In the genomic region with DNA sequence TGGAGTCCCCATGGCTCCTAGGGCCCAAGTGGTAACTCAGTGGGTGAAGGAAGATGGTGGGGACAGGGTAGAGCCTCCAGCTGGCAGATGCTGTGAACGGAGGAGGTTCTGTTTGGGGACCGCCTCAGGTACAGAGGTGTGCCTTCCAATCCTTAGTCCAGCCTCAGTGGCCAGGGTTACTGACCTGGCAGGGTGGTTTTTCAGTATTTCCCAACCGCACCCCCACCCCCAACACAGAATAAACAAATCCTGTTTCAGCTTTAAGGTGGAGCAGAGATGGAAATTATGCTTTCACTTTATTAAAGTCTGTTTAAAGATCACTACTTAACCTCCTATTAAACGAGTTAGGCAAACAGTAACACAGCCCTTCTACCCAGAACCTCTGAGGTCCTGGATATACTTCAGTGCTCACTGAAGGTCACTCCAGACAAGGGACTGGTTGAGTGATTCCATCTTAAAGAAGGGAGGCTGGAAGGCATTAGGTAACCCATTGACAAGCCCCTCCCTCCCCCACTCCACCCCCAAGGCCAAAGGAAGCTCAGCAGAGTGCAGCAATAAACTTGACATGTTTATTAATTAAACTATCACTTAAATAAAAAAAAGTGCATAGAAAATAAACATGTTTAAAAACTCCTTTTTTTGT, we compare ENCODE assay signal across 17 mouse cellular contexts. TPM values are rescaled to one million over a fixed set of nuclear protein-coding genes. Genes with fewer than 3 reads are reported as not detected.
DNase-seq lines count a peak whose midpoint lies in the region; ATAC-seq and TF ChIP-seq lines count a peak whose summit lies in the region.
"Had no signal": no experiment of that assay in that cellular context is flagged by ENCODE, and none has a peak within 500 bp of the region (broad histone marks: within the 10 kb centered on the region; RNA-seq: fewer than 3 reads in every experiment).

A gene (minus strand): TSS at position 265 of the 643 bp plus-strand sequence.

- H3K9me3 ChIP-seq in kidney, embryonic 14.5 days (ENCODE audit: control insufficient read depth, low read length), result no peaks in the 10 kb centered on the region
- H3K9me3 ChIP-seq in liver, embryonic 11.5 days (ENCODE audit: control insufficient read depth, low read length), result no peaks in the 10 kb centered on the region
- H3K9me3 ChIP-seq in intestine, postnatal 0 days (ENCODE audit: control insufficient read depth), result no peaks in the 10 kb centered on the region
- no peaks in the 10 kb centered on the region for H3K9me3 ChIP-seq in midbrain, embryonic 15.5 days
- H3K9me3 ChIP-seq: limb, embryonic 13.5 days; midbrain, embryonic 12.5 days had no signal

- 34% methylated on average over 4 of the region's 4 CpGs for WGBS in kidney, embryonic 14.5 days
- WGBS in liver, embryonic 11.5 days, result 64% methylated on average over 4 of the region's 4 CpGs
- 80% methylated on average over 4 of the region's 4 CpGs for WGBS in heart, adult 2 months
- WGBS in intestine, postnatal 0 days, result 44% methylated on average over 4 of the region's 4 CpGs
- 75% methylated on average over 4 of the region's 4 CpGs for WGBS in midbrain, embryonic 15.5 days

- H3K4me1 ChIP-seq in kidney, embryonic 14.5 days (ENCODE audit: control insufficient read depth, insufficient read depth, low read length), result peaks cover 27% of the 10 kb centered on the region; the same call in 1 of the 2 replicates
- peaks cover 14% of the 10 kb centered on the region for H3K4me1 ChIP-seq in liver, embryonic 11.5 days (replicated peaks; ENCODE audit: control insufficient read depth, insufficient read depth, low read length)
- H3K4me1 ChIP-seq in heart, adult 2 months (ENCODE audit: control insufficient read depth, insufficient read depth, low read length), result no peaks in the 10 kb centered on the region
- H3K4me1 ChIP-seq in intestine, postnatal 0 days (replicated peaks; ENCODE audit: control insufficient read depth, insufficient read depth, low read length), result 0 out of 2 replicates have a peak, but pooled peaks cover 6% of the 10 kb centered on the region
- H3K4me1 ChIP-seq in midbrain, embryonic 15.5 days, result peaks cover 20% of the 10 kb centered on the region

- no peak for TF ChIP-seq EP300 in heart, adult 2 months (IDR thresholded peaks at IDR 0.05; ENCODE audit: insufficient read depth, low read depth, low read length)

- DNase-seq in adipocyte (ENCODE audit: low spot score), result peak; percentile 16
- DNase-seq in liver, embryonic 11.5 days (ENCODE audit: low spot score), result no peak
- peak; percentile 45 for DNase-seq in lung, postnatal 14 days
- no peak for DNase-seq in left cerebral cortex, postnatal 14 days (ENCODE audit: low spot score in 2 of 2)
- no peak for DNase-seq in heart, adult 2 months
- DNase-seq: cerebellum, adult 9-10 months; gastrocnemius, postnatal 25 days; thymus, postnatal 4 days had no signal

- peaks cover 25% of the 10 kb centered on the region for H3K36me3 ChIP-seq in kidney, embryonic 14.5 days (ENCODE audit: control insufficient read depth, insufficient read depth, low read length)
- peaks cover 14% of the 10 kb centered on the region for H3K36me3 ChIP-seq in liver, embryonic 11.5 days (ENCODE audit: control insufficient read depth, insufficient read depth, low read length)
- no peaks in the 10 kb centered on the region for H3K36me3 ChIP-seq in heart, adult 2 months (ENCODE audit: control insufficient read depth, insufficient read depth, low read length)
- H3K36me3 ChIP-seq in intestine, postnatal 0 days (ENCODE audit: control insufficient read depth, insufficient read depth), result peaks cover 28% of the 10 kb centered on the region
- peaks cover 21% of the 10 kb centered on the region for H3K36me3 ChIP-seq in midbrain, embryonic 15.5 days (replicated peaks)

- H3K27ac ChIP-seq in kidney, embryonic 14.5 days (ENCODE audit: low read depth, low read length), result peak within 1 kb of the TSS; percentile 65; the same call in 1 of the 2 replicates
- no peak within 1 kb of the TSS for H3K27ac ChIP-seq in liver, embryonic 11.5 days (ENCODE audit: low read depth, low read length)
- no peak within 1 kb of the TSS for H3K27ac ChIP-seq in heart, adult 2 months
- H3K27ac ChIP-seq in intestine, postnatal 0 days (ENCODE audit: low read depth, low read length), result no peak within 1 kb of the TSS
- no peak within 1 kb of the TSS for H3K27ac ChIP-seq in midbrain, embryonic 15.5 days
- H3K27ac ChIP-seq: hindbrain, postnatal 0 days; limb, embryonic 13.5 days; midbrain, embryonic 12.5 days had no signal

- TF ChIP-seq POLR2A in heart, adult 2 months (IDR thresholded peaks at IDR 0.05; ENCODE audit: insufficient read depth, low read depth, low read length), result no peak

- no peak within 1 kb of the TSS for H3K4me2 ChIP-seq in kidney, embryonic 14.5 days (replicated peaks; ENCODE audit: low read depth, low read length)
- H3K4me2 ChIP-seq in liver, embryonic 11.5 days, result 0 out of 2 replicates have a peak within 1 kb of the TSS, but pooled peaks have one; percentile 10
- no peak within 1 kb of the TSS for H3K4me2 ChIP-seq in intestine, postnatal 0 days (replicated peaks; ENCODE audit: low read depth)
- no peak within 1 kb of the TSS for H3K4me2 ChIP-seq in midbrain, embryonic 15.5 days
- H3K4me2 ChIP-seq: limb, embryonic 13.5 days; midbrain, embryonic 12.5 days had no signal

- no peaks in the 10 kb centered on the region for H3K79me2 ChIP-seq in heart, adult 2 months (replicated peaks; ENCODE audit: control insufficient read depth, insufficient read depth, low read length)

- H3K27me3 ChIP-seq in kidney, embryonic 14.5 days (ENCODE audit: control insufficient read depth, insufficient read depth, low read length), result peaks cover 5% of the 10 kb centered on the region; the same call in 1 of the 2 replicates
- H3K27me3 ChIP-seq in liver, embryonic 11.5 days (replicated peaks; ENCODE audit: control insufficient read depth, insufficient read depth, low read length), result peaks cover 15% of the 10 kb centered on the region
- H3K27me3 ChIP-seq in heart, adult 2 months (ENCODE audit: control insufficient read depth, insufficient read depth, low read length), result no peaks in the 10 kb centered on the region
- H3K27me3 ChIP-seq in intestine, postnatal 0 days (replicated peaks; ENCODE audit: control insufficient read depth, insufficient read depth, low read length), result no peaks in the 10 kb centered on the region
- H3K27me3 ChIP-seq in midbrain, embryonic 15.5 days (replicated peaks), result peaks cover 11% of the 10 kb centered on the region; the same call in 1 of the 2 replicates

- intact Hi-C loops in left cerebral cortex, postnatal 14 days (cut with DNase I), result no loop called here
- intact Hi-C loops in heart, adult 2 months (cut with DNase I), result no loop called here

- H3K4me3 ChIP-seq in kidney, embryonic 14.5 days (ENCODE audit: low read length), result no peak within 1 kb of the TSS
- no peak within 1 kb of the TSS for H3K4me3 ChIP-seq in liver, embryonic 11.5 days (ENCODE audit: low read depth, low read length)
- H3K4me3 ChIP-seq in heart, adult 2 months, result no peak within 1 kb of the TSS
- H3K4me3 ChIP-seq in intestine, postnatal 0 days (ENCODE audit: low read depth, low read length), result no peak within 1 kb of the TSS
- H3K4me3 ChIP-seq in midbrain, embryonic 15.5 days, result no peak within 1 kb of the TSS
- H3K4me3 ChIP-seq: limb, embryonic 13.5 days; midbrain, embryonic 12.5 days had no signal

- TF ChIP-seq CTCF in heart, adult 2 months (IDR thresholded peaks at IDR 0.05), result no peak
- TF ChIP-seq CTCF in intestine, postnatal 0 days (IDR thresholded peaks at IDR 0.05; ENCODE audit: low read depth), result no peak

- peak; percentile 63 for ATAC-seq in kidney, embryonic 14.5 days (ENCODE audit: low FRiP score, low TSS enrichment)
- no peak for ATAC-seq in liver, embryonic 11.5 days (replicated peaks; ENCODE audit: low FRiP score)
- no peak for ATAC-seq in intestine, postnatal 0 days
- no peak for ATAC-seq in midbrain, embryonic 15.5 days (replicated peaks)
- ATAC-seq: CD4-positive, CD25-positive, alpha-beta regulatory T cell, adult 4 months; forebrain, embryonic 14.5 days; hindbrain, postnatal 0 days had no signal

- H3K9ac ChIP-seq in kidney, embryonic 14.5 days (ENCODE audit: low read depth, low read length), result no peak within 1 kb of the TSS
- no peak within 1 kb of the TSS for H3K9ac ChIP-seq in liver, embryonic 11.5 days (ENCODE audit: low read depth, low read length)
- no peak within 1 kb of the TSS for H3K9ac ChIP-seq in heart, adult 2 months (ENCODE audit: low read depth, low read length)
- no peak within 1 kb of the TSS for H3K9ac ChIP-seq in intestine, postnatal 0 days (ENCODE audit: low read depth, low read length)
- H3K9ac ChIP-seq in midbrain, embryonic 15.5 days, result no peak within 1 kb of the TSS
- H3K9ac ChIP-seq: limb, embryonic 13.5 days; midbrain, embryonic 12.5 days had no signal

RNA-seq across cellular contexts. Expression of the gene that starts here (rescaled TPM):
- 22.5 and 31.0 TPM in 2 replicates for polyA plus RNA-seq in kidney, embryonic 14.5 days (2014; fragmentation: Nextera tagmentation; extraction: Ambion mirVana)
- 5.2 and 7.3 TPM in 2 replicates for polyA plus RNA-seq in liver, embryonic 11.5 days (2014; fragmentation: Nextera tagmentation; extraction: Ambion mirVana)
- total RNA-seq in left cerebral cortex, postnatal 14 days (2021), result 1 to 10 TPM in 1 of 2 experiments, under 1 TPM in 1; 0.78 to 1.4 TPM
- under 1 TPM; 0.96 to 0.97 TPM for total RNA-seq in heart, adult 2 months (2021)
- polyA plus RNA-seq in heart, adult 2 months (2012; rRNA removed), result 0.53 and 1.3 TPM in 2 replicates
- 3.2 and 4.0 TPM in 2 replicates for polyA plus RNA-seq in intestine, postnatal 0 days (2015; fragmentation: Nextera tagmentation; extraction: Ambion mirVana)
- 0.41 TPM in 1 of 2 replicates, not detected in the other for polyA plus RNA-seq in midbrain, embryonic 15.5 days (2015; fragmentation: Nextera tagmentation; extraction: Ambion mirVana)
- total RNA-seq: hindbrain, postnatal 0 days had no signal
- polyA plus RNA-seq: CD4-positive, CD25-positive, alpha-beta regulatory T cell, adult 4 months; embryonic facial prominence, embryonic 11.5 days; limb, embryonic 13.5 days; midbrain, embryonic 12.5 days had no signal

Comparison
In these comparisons a context has a peak if more than half of its experiments do, and no peak if none do; other contexts are left out.
1. DNase-seq: peak in adipocyte (single experiment) and lung, postnatal 14 days (single experiment); none in liver, embryonic 11.5 days (single experiment), left cerebral cortex, postnatal 14 days (0 of 2) and heart, adult 2 months (0 of 2).